In the genomic region with DNA sequence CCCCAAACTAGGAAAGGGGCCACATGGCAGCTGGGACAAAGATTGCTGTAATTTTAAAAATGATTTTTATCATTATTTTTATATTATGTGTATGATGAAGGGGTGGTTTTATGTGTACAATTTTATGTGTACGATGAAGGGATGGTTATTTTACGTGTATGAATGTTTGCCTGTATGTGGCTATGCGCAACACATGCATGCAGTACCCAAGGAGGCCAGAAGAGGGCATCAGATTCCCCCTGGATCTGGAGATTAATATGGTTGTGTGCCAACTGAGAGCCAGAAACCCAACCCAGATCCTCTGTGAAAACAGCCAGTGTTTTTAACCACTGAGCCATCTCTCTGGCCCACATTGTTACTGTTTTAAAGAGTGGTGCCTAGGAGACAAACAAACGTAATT, we compare ENCODE assay signal across 10 mouse cellular contexts.
DNase-seq lines count a peak whose midpoint lies in the region; ATAC-seq and TF ChIP-seq lines count a peak whose summit lies in the region.
"Had no signal": no experiment of that assay in that cellular context is flagged by ENCODE, and none has a peak within 500 bp of the region (broad histone marks: within the 10 kb centered on the region; RNA-seq: fewer than 3 reads in every experiment).

No protein-coding gene starts in this region.

- H3K4me2 ChIP-seq in midbrain, postnatal 0 days (ENCODE audit: low read depth, low read length, poor library complexity, severe bottlenecking) = no peak overlapping the region
- no peak overlapping the region for H3K4me2 ChIP-seq in midbrain, embryonic 11.5 days
- no peak overlapping the region for H3K4me2 ChIP-seq in intestine, embryonic 15.5 days (replicated peaks)
- no peak overlapping the region for H3K4me2 ChIP-seq in stomach, embryonic 14.5 days (replicated peaks; ENCODE audit: low read depth, low read length)

- H3K36me3 ChIP-seq in heart, adult 2 months (ENCODE audit: control insufficient read depth, insufficient read depth, low read length) = no peaks in the 10 kb centered on the region
- no peaks in the 10 kb centered on the region for H3K36me3 ChIP-seq in midbrain, postnatal 0 days (ENCODE audit: insufficient read depth, low read length)
- H3K36me3 ChIP-seq in midbrain, embryonic 11.5 days (ENCODE audit: control insufficient read depth, insufficient read depth, low read length) = no peaks in the 10 kb centered on the region
- H3K36me3 ChIP-seq in intestine, embryonic 15.5 days = no peaks in the 10 kb centered on the region
- H3K36me3 ChIP-seq in stomach, embryonic 14.5 days (ENCODE audit: control insufficient read depth, insufficient read depth, low read length) = no peaks in the 10 kb centered on the region

- H3K9ac ChIP-seq in heart, adult 2 months (ENCODE audit: low read depth, low read length) = no peak overlapping the region
- no peak overlapping the region for H3K9ac ChIP-seq in midbrain, postnatal 0 days (replicated peaks; ENCODE audit: low read length, poor library complexity, severe bottlenecking)
- H3K9ac ChIP-seq in midbrain, embryonic 11.5 days (ENCODE audit: low read length) = no peak overlapping the region
- H3K9ac ChIP-seq in intestine, embryonic 15.5 days = no peak overlapping the region
- H3K9ac ChIP-seq in stomach, embryonic 14.5 days (replicated peaks; ENCODE audit: low read depth, low read length) = no peak overlapping the region

- H3K27me3 ChIP-seq in heart, adult 2 months (ENCODE audit: control insufficient read depth, insufficient read depth, low read length) = no peaks in the 10 kb centered on the region
- H3K27me3 ChIP-seq in midbrain, postnatal 0 days (ENCODE audit: insufficient read depth, low read length) = no peaks in the 10 kb centered on the region
- no peaks in the 10 kb centered on the region for H3K27me3 ChIP-seq in midbrain, embryonic 11.5 days (ENCODE audit: control insufficient read depth, insufficient read depth, low read length)
- no peaks in the 10 kb centered on the region for H3K27me3 ChIP-seq in intestine, embryonic 15.5 days (replicated peaks)
- H3K27me3 ChIP-seq in stomach, embryonic 14.5 days (ENCODE audit: control insufficient read depth, insufficient read depth, low read length) = no peaks in the 10 kb centered on the region

- H3K79me2 ChIP-seq in heart, adult 2 months (replicated peaks; ENCODE audit: control insufficient read depth, insufficient read depth, low read length) = no peaks in the 10 kb centered on the region

- peak; percentile 47 for TF ChIP-seq CTCF in heart, adult 2 months (IDR thresholded peaks at IDR 0.05)
- peak; percentile 41; the same call in 1 of the 2 replicates for TF ChIP-seq CTCF in midbrain, postnatal 0 days (IDR thresholded peaks at IDR 0.05)

- intact Hi-C loops in heart, adult 2 months (cut with DNase I) = loop anchor here (10.0 kb wide), 1 partner anchor 521 kb away; no protein-coding TSS in a partner anchor

- no peak for ATAC-seq in midbrain, postnatal 0 days (ENCODE audit: low FRiP score)
- no peak for ATAC-seq in midbrain, embryonic 11.5 days (ENCODE audit: low FRiP score)
- no peak for ATAC-seq in intestine, embryonic 15.5 days
- ATAC-seq in stomach, embryonic 14.5 days (ENCODE audit: insufficient number of reproducible peaks, insufficient read depth, low FRiP score, low read depth) = no peak
- ATAC-seq in megakaryocyte, adult 5-6 weeks (ENCODE audit: poor library complexity, severe bottlenecking) = no peak
- ATAC-seq: hindbrain, embryonic 16.5 days had no signal

- DNase-seq in heart, adult 2 months = no peak
- no peak for DNase-seq in heart, adult 9 months (ENCODE audit: low spot score in 2 of 2)
- DNase-seq in midbrain, postnatal 0 days (ENCODE audit: low spot score) = no peak
- DNase-seq in midbrain, embryonic 11.5 days (ENCODE audit: low spot score, missing footprints) = no peak
- no peak for DNase-seq in adrenal gland, adult 18-20 months (ENCODE audit: low spot score in 2 of 2)
- DNase-seq: left cerebral cortex, postnatal 4 days had no signal

- no peaks in the 10 kb centered on the region for H3K9me3 ChIP-seq in midbrain, postnatal 0 days (ENCODE audit: low read length)
- H3K9me3 ChIP-seq in midbrain, embryonic 11.5 days (ENCODE audit: control insufficient read depth, low read length) = no peaks in the 10 kb centered on the region
- no peaks in the 10 kb centered on the region for H3K9me3 ChIP-seq in intestine, embryonic 15.5 days
- no peaks in the 10 kb centered on the region; the same call in 1 of the 2 replicates for H3K9me3 ChIP-seq in stomach, embryonic 14.5 days (ENCODE audit: control insufficient read depth, low read depth, low read length)

- H3K4me1 ChIP-seq in heart, adult 2 months (ENCODE audit: control insufficient read depth, insufficient read depth, low read length) = no peaks in the 10 kb centered on the region
- no peaks in the 10 kb centered on the region for H3K4me1 ChIP-seq in midbrain, postnatal 0 days (ENCODE audit: insufficient read depth, low read length)
- 0 out of 2 replicates have a peak, but pooled peaks cover 3% of the 10 kb centered on the region for H3K4me1 ChIP-seq in midbrain, embryonic 11.5 days (ENCODE audit: control insufficient read depth, insufficient read depth, low read length)
- 0 out of 2 replicates have a peak, but pooled peaks cover 8% of the 10 kb centered on the region for H3K4me1 ChIP-seq in intestine, embryonic 15.5 days (replicated peaks)
- no peaks in the 10 kb centered on the region for H3K4me1 ChIP-seq in stomach, embryonic 14.5 days (ENCODE audit: control insufficient read depth, insufficient read depth, low read length)

- TF ChIP-seq POLR2A in heart, adult 2 months (IDR thresholded peaks at IDR 0.05; ENCODE audit: insufficient read depth, low read depth, low read length) = no peak

- WGBS in heart, adult 2 months = 91% methylated on average over 4 of the region's 4 CpGs
- WGBS in midbrain, postnatal 0 days = 91% methylated on average over 4 of the region's 4 CpGs
- 87% methylated on average over 4 of the region's 4 CpGs for WGBS in midbrain, embryonic 11.5 days
- WGBS in intestine, embryonic 15.5 days = 95% methylated on average over 4 of the region's 4 CpGs
- WGBS in stomach, embryonic 14.5 days = 98% methylated on average over 4 of the region's 4 CpGs

- TF ChIP-seq EP300 in heart, adult 2 months (IDR thresholded peaks at IDR 0.05; ENCODE audit: insufficient read depth, low read depth, low read length) = no peak

- H3K27ac ChIP-seq in heart, adult 2 months = no peak overlapping the region
- H3K27ac ChIP-seq in midbrain, postnatal 0 days (ENCODE audit: low read depth, low read length) = no peak overlapping the region
- H3K27ac ChIP-seq in midbrain, embryonic 11.5 days (ENCODE audit: low read depth, low read length) = no peak overlapping the region
- peak overlapping the region; percentile 88 for H3K27ac ChIP-seq in intestine, embryonic 15.5 days
- peak overlapping the region; percentile 56; the same call in 1 of the 2 replicates for H3K27ac ChIP-seq in stomach, embryonic 14.5 days (ENCODE audit: low read length)

- H3K4me3 ChIP-seq in heart, adult 2 months = no peak overlapping the region
- H3K4me3 ChIP-seq in midbrain, postnatal 0 days (ENCODE audit: low read depth, low read length) = no peak overlapping the region
- H3K4me3 ChIP-seq in midbrain, embryonic 11.5 days (ENCODE audit: low read depth, low read length) = no peak overlapping the region
- no peak overlapping the region for H3K4me3 ChIP-seq in intestine, embryonic 15.5 days (replicated peaks)
- H3K4me3 ChIP-seq in stomach, embryonic 14.5 days (ENCODE audit: low read depth, low read length) = no peak overlapping the region

Comparison
In these comparisons a context has a peak if more than half of its experiments do, and no peak if none do; other contexts are left out.
1. H3K27ac ChIP-seq: peak in intestine, embryonic 15.5 days (single experiment) and stomach, embryonic 14.5 days (single experiment); none in heart, adult 2 months (single experiment), midbrain, postnatal 0 days (single experiment) and midbrain, embryonic 11.5 days (single experiment).